Mouse (Mus musculus) ES-Bruce4 (cell line): ENCODE data around the gene Hecw2.

ENCODE experiments used
- EP300 ChIP-seq: IDR thresholded peaks from 2 replicates; pipeline ENCODE4 v1.6.1; 2011; ENCODE audit warnings: low read depth, low read length; ENCODE audit not compliant: insufficient read depth
- POLR2A ChIP-seq: IDR thresholded peaks from one replicate; pipeline ENCODE4 v1.8.1; 2011; ENCODE audit warnings: low read length; ENCODE audit not compliant: insufficient read depth

DNA sequence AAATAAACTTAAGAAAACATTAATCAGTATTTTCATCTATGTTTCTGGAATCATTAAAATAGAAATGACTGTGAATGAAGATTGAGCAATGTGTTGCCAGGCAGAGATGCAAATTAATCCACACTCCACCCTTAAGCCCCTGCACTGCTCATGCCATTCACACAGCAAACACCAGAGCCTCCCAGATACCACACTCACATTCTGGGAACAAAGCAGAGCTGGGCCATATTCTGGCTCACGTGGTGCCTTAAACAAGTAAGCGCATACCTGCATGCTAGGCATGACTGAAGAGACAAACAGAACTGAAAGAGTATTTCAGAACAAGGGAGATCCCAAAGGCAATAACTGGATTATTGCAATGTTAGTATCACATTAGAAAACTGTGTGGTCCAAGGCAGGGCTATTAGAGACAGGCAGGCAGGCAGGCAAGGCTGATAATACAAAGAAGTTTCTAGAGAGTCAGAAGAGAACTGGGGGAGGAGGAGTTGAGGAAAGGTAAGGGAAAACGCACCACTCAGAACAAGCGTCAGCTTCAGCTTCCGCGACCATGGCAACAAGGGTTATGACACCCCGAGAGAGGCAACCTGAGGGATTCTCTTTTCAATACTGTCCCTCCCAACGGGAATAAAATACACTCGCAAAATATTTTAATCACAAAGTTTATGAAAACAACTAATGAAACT is 75.2 kb downstream of the Hecw2 start:
- TF ChIP-seq EP300 (no peak), POLR2A (no peak)
